Mouse (Mus musculus): ENCODE measurements around the gene Garnl3. TPM values are rescaled to one million over a fixed set of nuclear protein-coding genes. Genes with fewer than 3 reads are reported as not detected.
A peak's percentile ranks its signal among the peaks of the same experiment; 100 is the strongest.

The Garnl3 gene
- polyA plus RNA-seq, 1 experiment from 2014 or later: 75.8 TPM

GRCm38 (mm10) chr2:33173126-33173525, 41.7 kb upstream of the Garnl3 start:
- Histone ChIP-seq H3K4me2 (ENCODE audit: low read length) (no peak overlapping the region), H3K36me3 (ENCODE audit: control insufficient read depth, insufficient read depth, low read length) (peaks cover 18% of the 10 kb centered on the region), H3K4me1 (ENCODE audit: control insufficient read depth, insufficient read depth, low read length) (peaks cover 9% of the 10 kb centered on the region), H3K9me3 (replicated peaks; ENCODE audit: control insufficient read depth, low read length, poor library complexity, severe bottlenecking) (no peaks in the 10 kb centered on the region), H3K27ac (ENCODE audit: low read length) (no peak overlapping the region), H3K4me3 (ENCODE audit: low read depth, low read length) (no peak overlapping the region), H3K27me3 (ENCODE audit: control insufficient read depth, insufficient read depth, low read depth, low read length) (no peaks in the 10 kb centered on the region), H3K9ac (ENCODE audit: low read depth, low read length) (no peak overlapping the region)
- no peak for ATAC-seq
- WGBS: 84% methylated on average over 10 of the region's 10 CpGs

- H3K9ac ChIP-seq (ENCODE audit: low read depth, low read length): no peak overlapping the region
- H3K4me1 ChIP-seq (ENCODE audit: control insufficient read depth, insufficient read depth, low read length): peaks cover 3% of the 10 kb centered on the region; the same call in 1 of the 2 replicates
- no peaks in the 10 kb centered on the region for H3K9me3 ChIP-seq (replicated peaks; ENCODE audit: control insufficient read depth, low read length, poor library complexity, severe bottlenecking)
- H3K4me2 ChIP-seq (ENCODE audit: low read length): no peak overlapping the region
- 63% methylated on average over 10 of the region's 10 CpGs for WGBS
- H3K4me3 ChIP-seq (ENCODE audit: low read depth, low read length): no peak overlapping the region
- H3K27ac ChIP-seq (ENCODE audit: low read length): no peak overlapping the region
- H3K27me3 ChIP-seq (ENCODE audit: control insufficient read depth, insufficient read depth, low read depth, low read length): no peaks in the 10 kb centered on the region
- no peak for ATAC-seq
- peaks cover 23% of the 10 kb centered on the region for H3K36me3 ChIP-seq (ENCODE audit: control insufficient read depth, insufficient read depth, low read length)
Measured at GRCm38 (mm10) chr2:33170777-33171565, 39.5 kb upstream of the Garnl3 start.

- Histone ChIP-seq H3K27me3 (ENCODE audit: control insufficient read depth, insufficient read depth, low read depth, low read length) (no peaks in the 10 kb centered on the region), H3K4me1 (ENCODE audit: control insufficient read depth, insufficient read depth, low read length) (peaks cover 3% of the 10 kb centered on the region; the same call in 1 of the 2 replicates), H3K36me3 (ENCODE audit: control insufficient read depth, insufficient read depth, low read length) (peaks cover 23% of the 10 kb centered on the region), H3K4me3 (ENCODE audit: low read depth, low read length) (no peak overlapping the region), H3K9ac (ENCODE audit: low read depth, low read length) (no peak overlapping the region), H3K27ac (ENCODE audit: low read length) (no peak overlapping the region), H3K4me2 (ENCODE audit: low read length) (no peak overlapping the region), H3K9me3 (replicated peaks; ENCODE audit: control insufficient read depth, low read length, poor library complexity, severe bottlenecking) (no peaks in the 10 kb centered on the region)
- 82% methylated on average over 6 of the region's 6 CpGs for WGBS
- no peak for ATAC-seq
Measured at GRCm38 (mm10) chr2:33169445-33169844, 38.0 kb upstream of the Garnl3 start.

GRCm38 (mm10) chr2:33167060-33167459, 35.6 kb upstream of the Garnl3 start:
- 94% methylated on average over 3 of the region's 3 CpGs for WGBS
- Histone ChIP-seq H3K36me3 (ENCODE audit: control insufficient read depth, insufficient read depth, low read length) (peaks cover 15% of the 10 kb centered on the region), H3K9ac (ENCODE audit: low read depth, low read length) (no peak overlapping the region), H3K4me1 (ENCODE audit: control insufficient read depth, insufficient read depth, low read length) (no peaks in the 10 kb centered on the region), H3K9me3 (replicated peaks; ENCODE audit: control insufficient read depth, low read length, poor library complexity, severe bottlenecking) (no peaks in the 10 kb centered on the region), H3K4me3 (ENCODE audit: low read depth, low read length) (no peak overlapping the region), H3K27ac (ENCODE audit: low read length) (no peak overlapping the region), H3K4me2 (ENCODE audit: low read length) (no peak overlapping the region), H3K27me3 (ENCODE audit: control insufficient read depth, insufficient read depth, low read depth, low read length) (no peaks in the 10 kb centered on the region)
- no peak for ATAC-seq

- Histone ChIP-seq H3K4me2 (ENCODE audit: low read length) (no peak overlapping the region), H3K4me1 (ENCODE audit: control insufficient read depth, insufficient read depth, low read length) (no peaks in the 10 kb centered on the region), H3K4me3 (ENCODE audit: low read depth, low read length) (no peak overlapping the region), H3K9ac (ENCODE audit: low read depth, low read length) (no peak overlapping the region), H3K36me3 (ENCODE audit: control insufficient read depth, insufficient read depth, low read length) (peaks cover 10% of the 10 kb centered on the region), H3K27me3 (ENCODE audit: control insufficient read depth, insufficient read depth, low read depth, low read length) (no peaks in the 10 kb centered on the region), H3K27ac (ENCODE audit: low read length) (0 out of 2 replicates have a peak overlapping the region, but pooled peaks have one; percentile 17), H3K9me3 (replicated peaks; ENCODE audit: control insufficient read depth, low read length, poor library complexity, severe bottlenecking) (no peaks in the 10 kb centered on the region)
- no peak for ATAC-seq
- 64% methylated on average over 7 of the region's 7 CpGs for WGBS
Measured at GRCm38 (mm10) chr2:33165710-33166374, 34.4 kb upstream of the Garnl3 start.

- Histone ChIP-seq H3K27me3 (ENCODE audit: control insufficient read depth, insufficient read depth, low read depth, low read length) (no peaks in the 10 kb centered on the region), H3K4me2 (ENCODE audit: low read length) (no peak overlapping the region), H3K27ac (ENCODE audit: low read length) (no peak overlapping the region), H3K4me3 (ENCODE audit: low read depth, low read length) (no peak overlapping the region), H3K36me3 (ENCODE audit: control insufficient read depth, insufficient read depth, low read length) (peaks cover 7% of the 10 kb centered on the region; the same call in 1 of the 2 replicates), H3K9ac (ENCODE audit: low read depth, low read length) (no peak overlapping the region), H3K4me1 (ENCODE audit: control insufficient read depth, insufficient read depth, low read length) (no peaks in the 10 kb centered on the region), H3K9me3 (replicated peaks; ENCODE audit: control insufficient read depth, low read length, poor library complexity, severe bottlenecking) (no peaks in the 10 kb centered on the region)
- WGBS: 86% methylated on average over 4 of the region's 4 CpGs
- no peak for ATAC-seq
Measured at GRCm38 (mm10) chr2:33165229-33165628, 33.8 kb upstream of the Garnl3 start.

GRCm38 (mm10) chr2:33164646-33165045, 33.2 kb upstream of the Garnl3 start:
- no peaks in the 10 kb centered on the region for H3K4me1 ChIP-seq (ENCODE audit: control insufficient read depth, insufficient read depth, low read length)
- ATAC-seq: no peak
- peaks cover 7% of the 10 kb centered on the region; the same call in 1 of the 2 replicates for H3K36me3 ChIP-seq (ENCODE audit: control insufficient read depth, insufficient read depth, low read length)
- no peak overlapping the region for H3K9ac ChIP-seq (ENCODE audit: low read depth, low read length)
- H3K27me3 ChIP-seq (ENCODE audit: control insufficient read depth, insufficient read depth, low read depth, low read length): no peaks in the 10 kb centered on the region
- WGBS: 68% methylated on average over 3 of the region's 3 CpGs
- no peak overlapping the region for H3K4me2 ChIP-seq (ENCODE audit: low read length)
- no peaks in the 10 kb centered on the region for H3K9me3 ChIP-seq (replicated peaks; ENCODE audit: control insufficient read depth, low read length, poor library complexity, severe bottlenecking)
- no peak overlapping the region for H3K27ac ChIP-seq (ENCODE audit: low read length)
- H3K4me3 ChIP-seq (ENCODE audit: low read depth, low read length): no peak overlapping the region

GRCm38 (mm10) chr2:33162126-33162525, 30.7 kb upstream of the Garnl3 start:
- no peaks in the 10 kb centered on the region for H3K4me1 ChIP-seq (ENCODE audit: control insufficient read depth, insufficient read depth, low read length)
- no peak for ATAC-seq
- no peaks in the 10 kb centered on the region for H3K9me3 ChIP-seq (replicated peaks; ENCODE audit: control insufficient read depth, low read length, poor library complexity, severe bottlenecking)
- H3K27me3 ChIP-seq (ENCODE audit: control insufficient read depth, insufficient read depth, low read depth, low read length): no peaks in the 10 kb centered on the region
- no peak overlapping the region for H3K4me2 ChIP-seq (ENCODE audit: low read length)
- WGBS: 88% methylated on average over 2 of the region's 2 CpGs
- H3K36me3 ChIP-seq (ENCODE audit: control insufficient read depth, insufficient read depth, low read length): peaks cover 9% of the 10 kb centered on the region
- H3K4me3 ChIP-seq (ENCODE audit: low read depth, low read length): no peak overlapping the region
- H3K9ac ChIP-seq (ENCODE audit: low read depth, low read length): no peak overlapping the region
- H3K27ac ChIP-seq (ENCODE audit: low read length): no peak overlapping the region

GRCm38 (mm10) chr2:33160326-33160973, 29.0 kb upstream of the Garnl3 start:
- Histone ChIP-seq H3K27ac (ENCODE audit: low read length) (no peak overlapping the region), H3K9me3 (replicated peaks; ENCODE audit: control insufficient read depth, low read length, poor library complexity, severe bottlenecking) (no peaks in the 10 kb centered on the region), H3K36me3 (ENCODE audit: control insufficient read depth, insufficient read depth, low read length) (peaks cover 7% of the 10 kb centered on the region), H3K4me1 (ENCODE audit: control insufficient read depth, insufficient read depth, low read length) (no peaks in the 10 kb centered on the region), H3K9ac (ENCODE audit: low read depth, low read length) (no peak overlapping the region), H3K4me2 (ENCODE audit: low read length) (no peak overlapping the region), H3K4me3 (ENCODE audit: low read depth, low read length) (no peak overlapping the region), H3K27me3 (ENCODE audit: control insufficient read depth, insufficient read depth, low read depth, low read length) (no peaks in the 10 kb centered on the region)
- no peak for ATAC-seq
- WGBS: 83% methylated on average over 12 of the region's 12 CpGs
